Mouse (Mus musculus) G1E (cell line): ENCODE measurements around the gene Gm15013.

Experiments
- CTCF ChIP-seq: IDR thresholded peaks from 2 replicates; pipeline ENCODE4 v1.5.1; 2012; ENCODE audit warnings: low read depth, low read length, inconsistent platforms, mixed read lengths
- GATA1 ChIP-seq: IDR thresholded peaks from 2 replicates; pipeline ENCODE4 v1.6.1; 2012; ENCODE audit warnings: borderline replicate concordance, low read length, inconsistent platforms, mixed read lengths
- GATA2 ChIP-seq: IDR thresholded peaks from 2 replicates; pipeline ENCODE4 v1.6.1; 2012; ENCODE audit warnings: low read depth, low read length, inconsistent platforms, borderline replicate concordance
- POLR2AphosphoS5 ChIP-seq: IDR thresholded peaks from 2 replicates; pipeline ENCODE4 v1.6.1; 2012; ENCODE audit warnings: low read depth, low read length, inconsistent platforms; ENCODE audit not compliant: insufficient replicate concordance
- TAL1 ChIP-seq: conservative IDR thresholded peaks from 2 replicates; pipeline ENCODE4 v1.6.1; 2012; ENCODE audit warnings: low read depth, low read length, inconsistent platforms, mixed read lengths

DNA sequence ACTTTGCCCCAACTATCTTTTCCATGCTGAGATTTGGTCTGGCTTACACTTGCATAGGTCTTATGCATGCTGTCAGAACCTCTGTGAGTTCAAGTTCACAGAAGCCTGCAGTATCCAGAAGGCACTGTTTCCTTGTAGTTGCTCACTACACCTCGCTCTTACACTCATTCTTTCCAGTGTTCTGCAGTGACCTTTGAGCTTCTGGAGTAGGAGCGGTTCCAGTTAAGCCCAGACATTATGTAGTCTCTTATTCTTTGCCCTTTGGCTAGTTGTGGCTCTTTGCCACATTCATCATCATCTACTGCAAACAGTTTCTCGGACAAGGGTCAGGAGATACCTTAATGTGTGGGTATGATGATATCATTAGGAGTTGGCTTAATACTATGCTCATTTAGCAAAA, 16.3 kb upstream of the Gm15013 start:
- TF ChIP-seq CTCF (no peak), POLR2AphosphoS5 (no peak), GATA2 (no peak), GATA1 (no peak), TAL1 (no peak)
